Mouse (Mus musculus) T-helper 17 cell (primary cell): ENCODE measurements at regions not wholly inside any gene's neighbourhood (a gene's known extent, or its start where the extent isn't known, plus 50 kb on each side); places are given as distances from the start of the nearest gene placed in this dataset.

Source experiments
- in situ Hi-C, 2 experiments: fragments of 300-600 bp; cut with MboI, MseI; formaldehyde crosslinking; loops; 1 replicate in 1 of 2; 2 replicates in 1 of 2; pipeline ENCODE4 v1.15.1; 2025; ENCODE audit warnings: high pct_unique_total_duplicates in 2 of 2

GRCm38 (mm10) chr6:34246512-34246911 is 69.6 kb upstream of the Slc35b4 start:
- in situ Hi-C loops: no loop called here

DNA sequence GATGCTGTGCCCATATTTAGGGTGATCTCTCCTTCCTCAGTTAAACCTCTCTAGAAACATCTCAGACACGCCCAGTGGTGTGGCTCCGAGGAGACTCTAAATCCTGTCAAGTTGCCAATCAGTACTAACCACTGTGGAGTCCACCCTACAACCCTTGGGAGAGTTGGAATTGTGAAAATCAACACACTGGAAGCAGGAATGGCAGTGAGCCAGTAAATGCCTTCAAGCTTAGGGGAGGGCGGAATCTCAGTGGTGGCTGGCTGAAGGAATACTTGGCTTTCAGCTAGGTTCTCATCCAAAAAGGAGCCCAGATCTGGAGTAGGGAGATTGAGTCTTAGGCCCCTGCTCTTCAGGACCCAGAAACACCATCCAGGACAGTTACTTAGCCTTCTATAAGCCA is 66.1 kb upstream of the Slc35b4 start:
- in situ Hi-C loops: no loop called here

DNA sequence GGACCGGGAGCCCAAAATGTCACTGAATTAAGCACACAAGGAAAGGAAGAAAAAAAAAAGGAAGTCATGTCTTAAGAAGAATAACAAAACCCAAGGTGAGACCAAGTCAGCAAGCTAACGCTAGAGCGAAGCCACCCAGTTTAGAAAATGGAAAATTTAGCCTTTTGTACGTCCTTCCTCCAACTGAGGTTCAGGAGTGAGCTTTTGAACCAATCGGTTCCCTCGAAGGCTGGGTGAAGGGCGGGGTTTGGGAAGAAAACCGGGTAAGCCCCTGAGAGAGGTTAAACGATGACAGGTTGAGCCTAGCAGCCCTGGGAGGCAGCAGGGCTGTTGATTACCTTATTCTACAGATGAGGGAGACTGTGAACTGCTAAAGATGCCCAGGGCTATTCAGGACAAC is 65.6 kb upstream of the Slc35b4 start:
- in situ Hi-C loops: no loop called here

DNA sequence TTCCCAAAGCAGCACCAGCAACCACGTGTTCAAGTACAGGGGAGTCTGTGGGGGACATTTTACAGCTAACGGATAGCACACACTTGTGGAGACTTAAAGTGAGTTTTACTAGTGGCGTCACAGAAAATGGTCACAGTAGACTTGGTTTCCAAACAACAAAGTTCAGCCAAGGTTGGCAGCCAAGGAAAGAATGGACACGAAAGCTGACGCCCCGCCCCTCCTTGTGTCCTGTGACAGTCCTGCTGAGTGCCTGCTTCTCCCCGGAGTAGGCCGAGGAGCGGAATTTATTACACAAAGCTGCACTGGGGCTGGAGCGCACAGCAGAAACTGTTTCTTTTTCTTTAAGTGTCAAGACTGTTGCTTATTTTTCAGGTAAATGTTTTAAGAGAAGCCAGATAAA is 58.2 kb upstream of the Slc35b4 start:
- in situ Hi-C loops: no loop called here

DNA sequence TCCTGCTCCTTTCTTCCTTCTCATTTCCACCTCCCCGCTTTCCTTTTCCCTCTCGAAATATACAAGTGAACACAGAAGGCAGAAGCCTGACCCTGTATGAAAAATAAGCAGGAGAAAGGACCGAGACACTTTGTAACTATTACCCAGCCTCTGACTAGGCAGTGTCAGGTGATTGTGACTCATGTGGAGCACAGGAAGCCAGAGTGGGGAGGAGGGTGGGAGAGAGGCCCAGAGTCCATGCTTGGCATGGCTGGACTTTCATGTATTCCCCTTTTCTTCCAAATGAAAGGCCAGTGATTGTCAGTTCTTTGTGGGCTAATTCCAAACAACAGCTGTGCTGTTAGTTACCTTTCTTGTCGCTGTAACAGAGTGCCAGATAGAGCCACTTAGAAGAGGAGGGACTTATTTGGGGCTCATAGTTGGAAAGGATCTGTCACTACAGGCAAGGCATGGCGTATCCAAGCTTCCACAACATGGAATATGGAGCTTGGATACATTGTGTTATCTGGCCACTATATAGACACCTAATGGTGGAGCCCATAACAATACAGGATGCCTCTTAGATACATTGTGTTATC is 57.6 kb upstream of the Slc35b4 start:
- in situ Hi-C loops: no loop called here

DNA sequence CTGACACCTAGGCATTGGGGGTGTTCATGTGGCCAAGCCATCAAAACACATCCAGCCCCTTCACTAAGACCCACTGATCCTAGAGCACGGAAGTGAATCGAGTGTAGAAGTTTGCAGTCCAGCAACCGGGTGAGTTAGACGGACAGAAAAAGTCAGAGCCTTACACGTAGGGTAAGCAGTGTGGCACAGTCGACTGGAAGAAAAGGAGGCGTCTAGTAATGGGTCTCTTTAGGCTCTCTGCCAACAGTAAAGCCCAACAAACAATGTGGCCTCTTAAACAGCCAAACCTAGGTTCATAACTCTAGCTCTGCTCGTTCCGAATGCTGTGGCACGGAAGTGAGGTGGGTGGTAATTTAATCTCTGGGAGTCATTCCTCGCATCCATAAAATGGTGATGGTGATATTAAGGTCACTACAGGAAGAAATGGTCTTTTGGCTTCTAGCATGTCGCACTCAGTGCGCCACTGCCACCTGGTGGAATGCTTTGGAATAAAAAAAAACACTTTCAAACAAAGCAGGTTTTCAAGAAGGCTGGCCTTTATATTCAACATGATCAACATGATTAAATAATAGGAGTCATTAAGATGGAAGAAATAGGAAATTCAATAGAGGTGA is 54.0 kb upstream of the Slc35b4 start:
- in situ Hi-C loops: no loop called here

- in situ Hi-C loops: loop anchor here in 1 of 2 experiments (5.0 kb wide), 1 partner anchor 40 kb away; no protein-coding TSS in a partner anchor
Measured at GRCm38 (mm10) chr6:34227131-34227530, 50.2 kb upstream of the Slc35b4 start.
